Mouse (Mus musculus): ENCODE data around the gene Ifnl2.
"Not testable (repeated sequence)": the region's sequence is repeated elsewhere in the genome, so short reads cannot be mapped to it uniquely, and the experiment has no call there.

Gene Ifnl2

GRCm38 (mm10) chr7:28510405-28510974 is at the start of gene Ifnl2:
Ifnl2 (minus strand) TSS chr7:28510455.
- TF ChIP-seq GATA4 (IDR thresholded peaks at IDR 0.05; ENCODE audit: insufficient replicate concordance, low read length) = not testable (repeated sequence)

DNA sequence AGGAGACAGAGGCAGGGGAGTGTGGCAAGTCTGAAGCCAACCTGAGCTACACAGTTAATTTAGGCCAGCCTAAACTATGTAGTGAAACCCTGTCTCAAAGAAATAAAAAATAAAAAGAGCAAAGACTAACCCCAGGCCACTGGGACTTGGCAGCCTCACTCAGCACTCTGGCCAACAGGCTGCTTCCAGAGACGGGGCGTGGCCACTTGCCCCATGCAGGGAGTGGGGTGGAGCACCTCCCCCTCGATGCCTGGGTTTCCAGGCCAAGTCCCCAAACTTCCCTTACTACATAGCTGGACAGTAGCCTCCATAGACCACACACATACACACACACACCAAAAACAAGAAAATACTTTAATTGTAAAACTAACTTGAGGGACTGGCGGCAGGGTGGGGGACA is 48.2 kb upstream of the Ifnl2 start:
- no peak for TF ChIP-seq GATA4 (IDR thresholded peaks at IDR 0.05; ENCODE audit: insufficient replicate concordance, low read length)

DNA sequence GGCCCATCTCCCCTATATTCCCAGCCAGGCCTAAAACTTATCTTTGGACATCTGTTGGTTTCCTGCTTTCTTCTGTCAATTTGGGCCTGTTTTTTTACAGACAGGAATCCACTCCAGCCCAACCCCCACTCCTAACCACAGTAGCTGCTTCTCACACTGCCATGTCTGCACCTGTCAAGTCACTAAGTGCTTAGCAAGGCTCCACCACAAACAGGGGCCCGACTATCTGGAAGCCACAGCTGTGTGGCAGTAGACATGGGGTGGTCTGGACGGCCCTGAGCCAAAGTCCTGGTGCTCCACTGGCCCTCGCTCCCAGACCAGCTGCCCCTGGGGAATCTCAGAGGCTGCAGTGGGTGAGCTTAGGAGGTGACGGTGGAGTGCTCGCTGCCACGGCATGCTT is 47.5 kb upstream of the Ifnl2 start:
- no peak for TF ChIP-seq GATA4 (IDR thresholded peaks at IDR 0.05; ENCODE audit: insufficient replicate concordance, low read length)

GRCm38 (mm10) chr7:28557069-28557468 is 46.8 kb upstream of the Ifnl2 start:
- no peak for TF ChIP-seq GATA4 (IDR thresholded peaks at IDR 0.05; ENCODE audit: insufficient replicate concordance, low read length)

GRCm38 (mm10) chr7:28555939-28556535 is 45.8 kb upstream of the Ifnl2 start:
- no peak for TF ChIP-seq GATA4 (IDR thresholded peaks at IDR 0.05; ENCODE audit: insufficient replicate concordance, low read length)

DNA sequence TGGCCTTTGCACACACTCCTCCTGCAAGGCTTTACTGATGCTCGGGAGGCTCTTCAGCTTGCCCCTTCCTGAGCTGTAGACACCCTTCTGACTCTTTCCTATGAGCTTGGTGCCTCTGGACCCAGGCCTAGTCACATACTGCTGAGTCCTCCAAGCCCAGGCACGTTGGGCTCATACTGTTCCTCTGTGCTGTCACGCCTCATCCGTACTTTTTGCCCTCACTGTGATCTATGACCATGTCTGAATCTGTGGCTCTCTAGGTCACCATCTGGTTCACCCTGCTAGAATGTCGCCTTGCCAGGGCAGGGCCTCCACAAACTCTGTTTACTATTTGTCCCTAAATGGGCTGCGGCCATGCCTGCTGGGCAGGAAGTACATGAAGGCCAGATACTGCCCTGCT is 42.8 kb upstream of the Ifnl2 start:
- no peak for TF ChIP-seq GATA4 (IDR thresholded peaks at IDR 0.05; ENCODE audit: insufficient replicate concordance, low read length)

GRCm38 (mm10) chr7:28547628-28548027 is 37.4 kb upstream of the Ifnl2 start:
- TF ChIP-seq GATA4 (IDR thresholded peaks at IDR 0.05; ENCODE audit: insufficient replicate concordance, low read length) = no peak

DNA sequence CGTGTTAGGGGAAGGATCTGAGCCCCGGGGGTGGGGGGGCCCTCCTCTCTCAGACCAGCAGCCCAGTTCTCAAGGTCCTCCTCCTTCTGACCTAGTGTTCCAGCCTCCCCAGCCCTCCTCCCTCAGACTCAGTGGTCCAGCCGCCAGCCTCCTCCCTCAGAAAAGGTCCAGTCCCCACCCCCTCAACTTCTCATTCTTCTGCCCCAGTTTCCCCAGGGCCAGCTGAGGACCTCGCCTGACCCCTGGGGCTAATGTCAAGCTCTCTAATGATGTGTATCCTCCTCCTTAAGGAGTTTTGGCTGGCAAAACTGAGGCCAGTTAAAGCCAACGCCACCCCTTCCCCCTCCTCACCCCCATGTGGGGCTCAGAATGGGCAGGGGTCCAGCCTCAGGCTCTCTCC is 36.9 kb upstream of the Ifnl2 start, which contains the start of gene Nccrp1:
TSS of gene Nccrp1 (minus strand) at position 101 of the 400 bp plus-strand sequence.
- no peak for TF ChIP-seq GATA4 (IDR thresholded peaks at IDR 0.05; ENCODE audit: insufficient replicate concordance, low read length)

- TF ChIP-seq GATA4 (IDR thresholded peaks at IDR 0.05; ENCODE audit: insufficient replicate concordance, low read length) = no peak
These were observed 36.4 kb upstream of the Ifnl2 start for GRCm38 (mm10) chr7:28546649-28547048.

DNA sequence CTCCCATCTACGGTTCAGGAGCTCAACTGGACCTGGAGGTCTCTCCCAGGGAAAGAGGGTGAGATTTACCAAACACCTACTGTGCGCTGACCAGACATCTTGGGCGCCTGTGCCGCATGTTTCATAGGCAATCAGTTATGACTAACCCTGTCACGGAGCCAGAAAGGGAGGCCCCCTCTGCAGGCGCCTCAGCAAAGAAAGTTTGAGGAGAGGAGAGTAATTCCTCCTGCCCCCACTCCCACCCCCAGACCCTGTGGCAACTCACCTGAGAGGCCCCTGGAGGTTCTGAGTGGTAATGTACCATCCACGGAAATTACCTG is 35.6 kb upstream of the Ifnl2 start:
- no peak for TF ChIP-seq GATA4 (IDR thresholded peaks at IDR 0.05; ENCODE audit: insufficient replicate concordance, low read length)

GRCm38 (mm10) chr7:28545048-28545890 is 35.0 kb upstream of the Ifnl2 start:
- no peak for TF ChIP-seq GATA4 (IDR thresholded peaks at IDR 0.05; ENCODE audit: insufficient replicate concordance, low read length)

- no peak for TF ChIP-seq GATA4 (IDR thresholded peaks at IDR 0.05; ENCODE audit: insufficient replicate concordance, low read length)
These were observed 33.9 kb upstream of the Ifnl2 start for GRCm38 (mm10) chr7:28544051-28544601.

DNA sequence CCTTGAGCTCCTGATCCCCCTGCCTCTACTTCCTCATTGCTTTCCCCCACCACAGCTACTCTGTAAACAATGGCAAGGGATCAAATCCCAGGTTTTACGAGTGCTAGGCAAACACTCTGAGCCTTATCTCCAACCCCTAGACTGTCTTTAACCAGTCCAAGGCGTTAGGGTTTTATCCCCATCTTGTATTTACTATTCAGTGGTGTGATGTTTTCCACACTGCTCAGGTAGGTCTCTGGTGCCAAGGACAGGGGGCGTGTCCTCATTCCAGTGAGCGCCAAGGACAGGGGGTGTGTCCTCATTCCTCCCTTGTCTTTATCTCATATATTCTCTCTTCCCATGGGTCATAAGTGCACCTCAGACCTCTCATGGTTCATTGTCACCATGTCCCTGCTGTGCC is 30.3 kb upstream of the Ifnl2 start, which contains the start of gene Sycn:
TSS of gene Sycn (plus strand) at position 360 of the 400 bp plus-strand sequence.
- TF ChIP-seq GATA4 (IDR thresholded peaks at IDR 0.05; ENCODE audit: insufficient replicate concordance, low read length) = no peak

DNA sequence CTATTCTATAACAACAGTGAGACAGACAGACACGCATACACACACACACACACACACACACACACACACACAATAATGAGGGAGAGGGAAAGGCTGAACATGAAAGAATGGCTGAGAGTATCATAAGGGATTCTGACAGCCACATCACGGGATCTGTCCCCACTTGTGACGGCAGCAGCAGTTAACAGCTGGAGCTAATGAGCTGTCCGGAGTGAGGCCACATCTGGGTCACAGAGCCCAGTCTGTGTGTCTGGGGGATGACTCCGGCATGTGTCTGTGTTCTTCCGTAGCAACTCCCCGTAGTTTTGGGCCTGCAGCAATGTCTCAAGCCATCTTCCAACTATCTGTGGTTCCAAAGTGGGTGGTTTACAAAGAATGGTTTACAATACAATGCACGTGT is 21.8 kb upstream of the Ifnl2 start:
- no peak for TF ChIP-seq GATA4 (IDR thresholded peaks at IDR 0.05; ENCODE audit: insufficient replicate concordance, low read length)

GRCm38 (mm10) chr7:28527922-28528719 is 17.9 kb upstream of the Ifnl2 start:
- no peak for TF ChIP-seq GATA4 (IDR thresholded peaks at IDR 0.05; ENCODE audit: insufficient replicate concordance, low read length)
